Mouse (Mus musculus) CH12.LX (cell line): ENCODE data around the gene Acbd4.

ENCODE experiments used
- POLR2A ChIP-seq: IDR thresholded peaks from 2 replicates; pipeline ENCODE4 v1.6.1; 2011; ENCODE audit warnings: low read depth, mild to moderate bottlenecking, improper control_type of control experiment, low read length
- ZC3H11A ChIP-seq: IDR thresholded peaks from 2 replicates; pipeline ENCODE4 v1.6.1; 2012; ENCODE audit warnings: low read depth, mild to moderate bottlenecking, inconsistent platforms, low read length, improper control_type of control experiment

GRCm38 (mm10) chr11:103161449-103161848 lies 60.0 kb downstream of the Acbd4 start:
- no peak for TF ChIP-seq POLR2A
- no peak for TF ChIP-seq ZC3H11A
